Mouse (Mus musculus) heart, postnatal 36 days (tissue): ENCODE results near the gene Kdm2b. TPM values are rescaled to one million over a fixed set of nuclear protein-coding genes. Genes with fewer than 3 reads are reported as not detected.
A peak's percentile ranks its signal among the peaks of the same experiment; 100 is the strongest.

Experiments used
- DNase-seq, 2 experiments: peaks; one replicate each; pipeline ENCODE4 v3.0.0; 2021 to 2022
- intact Hi-C: fragments of 180-260 bp; cut with DNase I; formaldehyde crosslinking; loops from one replicate; pipeline ENCODE4 v1.15.1; 2025
- total RNA-seq, 2 experiments: library from RNA; stranded (reverse); gene quantifications; 2 replicates each; pipeline ENCODE4 v1.2.3; 2021

Kdm2b gene
- total RNA-seq, 2 experiments from 2014 or later = 16.6 to 19.0 TPM

DNA sequence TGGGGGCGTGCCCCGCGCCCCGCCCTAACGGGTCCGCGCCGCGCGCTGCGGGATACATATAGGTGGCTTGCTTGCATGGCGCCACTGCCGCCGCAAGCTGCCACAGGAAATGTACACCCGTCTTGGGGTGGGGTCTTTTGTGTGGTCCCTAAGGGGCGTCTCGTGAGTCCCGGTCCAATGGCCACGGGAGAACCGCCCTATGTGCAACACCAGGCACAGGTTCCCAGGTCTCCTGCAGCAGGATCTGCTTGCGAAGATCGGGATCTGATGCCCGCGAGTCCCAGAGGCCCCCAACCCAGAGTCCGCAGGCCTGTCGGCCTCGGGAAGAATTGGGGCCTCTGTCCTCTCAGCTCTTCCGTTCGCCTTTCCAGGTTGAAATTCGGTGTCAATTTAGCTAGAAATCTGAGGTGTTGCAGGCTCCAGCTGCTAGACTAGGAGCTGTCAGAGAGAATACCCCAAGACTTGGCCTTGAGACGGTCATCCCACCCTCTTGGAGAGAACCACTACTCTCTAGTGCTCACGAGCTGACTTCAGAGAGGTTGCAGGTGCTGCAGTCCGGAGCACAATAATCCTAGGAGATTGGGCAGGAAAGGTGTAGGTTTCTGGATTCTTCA is 89.0 kb downstream of the Kdm2b start:
- intact Hi-C loops = no loop called here
- no peak for DNase-seq

DNA sequence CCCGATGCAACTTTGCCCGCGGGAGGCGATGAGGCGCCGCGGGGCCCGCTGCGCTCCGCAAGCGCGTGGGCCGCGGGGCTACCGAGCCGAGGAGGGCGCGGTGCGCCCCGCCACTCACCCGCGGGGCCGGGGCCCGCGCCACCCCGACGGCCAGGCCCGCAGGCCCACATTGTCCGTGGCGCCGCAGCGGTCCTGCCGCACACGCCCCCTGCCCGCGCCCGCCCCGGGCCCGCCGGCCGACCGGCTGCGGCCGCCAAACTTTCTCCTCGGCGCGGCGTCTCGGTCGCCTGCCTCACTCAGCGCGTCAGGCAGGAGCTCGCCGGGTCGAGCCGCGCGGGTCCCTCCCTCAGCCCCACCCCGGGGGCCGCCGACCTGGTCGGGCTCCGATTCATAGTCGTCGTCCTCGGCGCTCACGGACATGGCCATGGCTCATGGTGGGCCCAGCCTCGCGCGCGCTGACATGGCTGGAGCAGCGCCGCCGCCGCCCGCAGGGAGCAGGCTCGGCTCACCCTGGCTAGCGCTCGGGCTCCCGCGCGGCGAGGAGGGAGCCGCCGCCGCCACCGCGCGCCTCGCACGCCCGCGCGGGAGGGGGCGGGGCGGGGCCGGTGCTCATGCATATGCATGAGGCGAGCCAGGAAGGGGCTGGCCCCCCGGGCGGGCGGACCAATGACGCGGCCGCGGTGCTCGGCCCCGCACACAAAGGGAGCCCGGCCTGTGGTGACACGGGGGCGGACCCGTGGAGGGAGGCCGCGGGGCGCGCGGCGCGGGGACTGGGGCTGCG is 89.7 kb downstream of the Kdm2b start:
- intact Hi-C loops = loop anchor here (5.0 kb wide), 1 partner anchor 48 kb away; the partner anchor contains the start of gene Rnf34
- DNase-seq = peak; percentile 89

DNA sequence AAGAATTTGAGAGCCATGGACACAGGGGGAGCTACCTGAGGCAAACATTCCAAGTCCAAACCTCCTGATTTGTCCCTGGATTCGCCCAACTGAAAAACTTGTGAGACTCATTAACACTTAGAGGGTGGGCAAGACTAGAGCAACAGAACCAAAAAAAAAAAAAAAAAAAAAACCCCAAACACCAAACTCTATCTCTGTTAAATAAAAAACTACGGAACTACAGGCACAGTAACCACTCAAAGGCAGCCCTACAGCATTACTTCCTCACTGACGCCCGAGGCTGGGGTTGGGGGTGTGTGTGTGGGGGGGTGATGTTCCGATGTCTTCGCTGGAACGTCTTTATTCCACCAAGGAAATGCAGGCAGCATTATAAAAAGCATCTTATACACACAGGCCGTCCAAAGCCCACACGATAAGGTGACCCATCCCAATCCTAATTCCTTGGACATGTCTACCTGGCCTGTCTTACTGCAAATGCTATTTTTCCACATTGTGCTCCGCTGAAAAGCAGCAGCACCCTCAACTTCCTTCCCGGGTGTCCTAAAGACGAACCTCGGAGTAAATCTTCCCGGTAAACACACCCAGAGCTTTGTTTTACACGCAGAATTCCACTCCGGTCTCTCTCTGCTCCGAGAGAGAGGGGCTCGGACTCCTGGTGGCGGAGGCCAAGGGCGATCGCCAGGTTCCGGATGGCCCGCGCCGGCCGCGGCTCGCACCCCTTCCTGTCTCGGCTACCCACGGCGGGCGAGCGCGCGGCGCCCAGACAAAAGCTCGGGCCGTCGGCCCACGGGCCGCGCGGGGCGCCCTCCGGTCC is 90.5 kb downstream of the Kdm2b start:
- DNase-seq = peak; percentile 41 to 56
- intact Hi-C loops = loop anchor here (5.0 kb wide), 1 partner anchor 47 kb away; the partner anchor contains the start of gene Rnf34

DNA sequence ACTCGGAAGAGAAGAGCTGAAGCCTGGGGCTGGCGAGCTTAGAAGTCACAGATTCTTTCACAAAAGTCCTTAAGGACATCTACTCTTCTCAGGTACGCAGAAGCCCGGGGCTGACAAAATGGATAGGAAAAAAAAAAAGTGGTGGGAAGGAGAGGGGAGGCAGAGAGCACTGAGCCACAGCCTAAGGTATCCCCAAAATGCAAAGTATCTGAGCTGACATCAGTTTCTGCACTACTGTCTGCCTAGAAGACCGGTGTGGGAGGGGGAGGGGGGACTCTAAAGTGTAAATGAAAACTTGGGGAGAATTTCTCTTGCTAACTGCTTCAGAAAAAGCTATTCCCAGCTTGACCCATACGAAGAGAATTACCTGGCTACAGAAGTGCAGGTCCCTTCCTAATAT is 91.5 kb downstream of the Kdm2b start:
- intact Hi-C loops = loop anchor here (5.0 kb wide), 1 partner anchor 46 kb away; the partner anchor contains the start of gene Rnf34
- DNase-seq = no peak

DNA sequence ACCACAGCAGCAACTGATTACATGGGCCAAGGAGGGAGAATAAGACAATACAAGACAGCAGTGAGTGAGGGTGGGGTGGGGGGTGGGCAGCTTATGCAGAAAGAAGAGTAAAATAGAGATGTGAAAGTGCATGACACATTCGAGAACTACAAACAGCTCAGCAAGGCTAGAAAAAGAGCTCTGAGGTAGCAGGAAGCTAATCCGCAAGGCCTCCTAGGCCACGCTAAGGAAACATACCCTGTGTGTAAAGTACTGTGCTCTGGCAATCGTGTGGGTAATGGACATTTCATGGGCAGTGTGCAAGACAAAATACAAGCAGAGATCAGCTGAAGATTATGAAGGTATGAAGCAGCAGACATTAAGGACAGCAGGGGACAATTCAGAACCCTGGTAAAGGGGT is 94.8 kb downstream of the Kdm2b start:
- no peak for DNase-seq
- intact Hi-C loops = loop anchor here (5.0 kb wide), 1 partner anchor 43 kb away; the partner anchor contains the start of gene Rnf34

DNA sequence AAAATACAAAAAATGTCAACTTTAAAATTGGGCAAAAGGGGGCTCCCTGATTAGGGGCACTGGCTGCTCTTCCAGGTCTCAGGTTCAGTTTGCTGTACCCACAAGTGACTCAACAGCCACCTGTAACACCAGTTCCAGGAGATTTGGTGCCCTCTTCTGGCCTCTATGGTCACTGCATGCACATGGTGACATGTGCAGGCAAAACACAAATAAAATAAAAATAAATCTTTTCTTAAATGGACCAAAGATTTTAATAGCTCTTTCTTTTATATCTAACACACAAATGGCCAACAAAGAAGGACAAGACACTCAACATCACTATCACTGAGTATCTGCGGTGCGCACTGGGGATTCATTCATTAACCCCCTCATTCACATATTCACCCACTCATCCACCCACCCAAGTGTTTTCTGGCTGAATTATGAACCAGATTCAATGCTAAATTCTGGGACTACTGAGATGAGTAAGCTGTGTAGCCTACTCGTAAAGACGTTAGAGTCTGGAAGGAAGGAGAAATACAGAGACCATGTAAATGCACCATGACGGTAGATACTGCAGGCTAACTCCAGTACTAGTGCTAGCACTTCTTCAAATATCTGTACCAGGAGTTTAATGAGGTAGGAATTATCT is 95.5 kb downstream of the Kdm2b start:
- peak; percentile 46 to 73 for DNase-seq
- intact Hi-C loops = no loop called here

DNA sequence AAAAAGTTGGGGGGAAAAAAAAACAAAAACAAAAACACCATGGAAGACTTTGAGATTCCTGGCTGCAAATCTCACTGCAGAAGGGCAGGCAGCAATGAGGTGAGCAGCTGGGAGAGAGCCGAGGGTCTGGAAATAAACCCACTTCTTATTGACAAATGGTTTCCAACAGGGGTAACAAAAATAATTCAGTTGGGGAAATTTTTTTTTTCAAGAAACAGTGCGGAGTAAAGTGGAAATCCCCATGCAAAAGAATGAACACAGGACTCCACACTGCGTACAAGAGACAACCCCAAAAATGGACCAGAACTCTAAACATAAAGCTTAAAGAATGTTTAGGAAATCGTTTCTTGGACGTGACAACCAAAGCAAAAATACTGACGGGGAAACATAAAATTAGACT is 96.4 kb downstream of the Kdm2b start:
- intact Hi-C loops = no loop called here
- no peak for DNase-seq

DNA sequence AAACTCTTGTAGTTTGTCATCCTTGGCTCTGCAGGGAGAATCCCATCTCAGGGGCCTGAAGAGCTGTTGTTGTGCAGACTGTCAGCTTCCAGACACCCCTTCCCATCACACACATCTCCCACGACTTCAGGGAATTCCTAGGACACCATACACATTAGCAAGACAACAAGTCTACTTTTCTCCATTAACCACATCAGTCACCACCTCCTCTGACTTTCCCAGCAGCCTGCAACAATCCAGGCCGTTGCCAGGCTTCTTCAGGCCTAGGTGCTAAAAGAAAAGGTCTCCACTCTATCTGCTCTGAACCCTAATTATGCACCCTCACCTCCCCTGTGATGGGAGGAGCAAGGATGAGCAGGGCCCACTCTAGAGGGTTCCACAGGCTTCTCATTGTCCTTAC is 99.2 kb downstream of the Kdm2b start:
- intact Hi-C loops = no loop called here
- DNase-seq = no peak

DNA sequence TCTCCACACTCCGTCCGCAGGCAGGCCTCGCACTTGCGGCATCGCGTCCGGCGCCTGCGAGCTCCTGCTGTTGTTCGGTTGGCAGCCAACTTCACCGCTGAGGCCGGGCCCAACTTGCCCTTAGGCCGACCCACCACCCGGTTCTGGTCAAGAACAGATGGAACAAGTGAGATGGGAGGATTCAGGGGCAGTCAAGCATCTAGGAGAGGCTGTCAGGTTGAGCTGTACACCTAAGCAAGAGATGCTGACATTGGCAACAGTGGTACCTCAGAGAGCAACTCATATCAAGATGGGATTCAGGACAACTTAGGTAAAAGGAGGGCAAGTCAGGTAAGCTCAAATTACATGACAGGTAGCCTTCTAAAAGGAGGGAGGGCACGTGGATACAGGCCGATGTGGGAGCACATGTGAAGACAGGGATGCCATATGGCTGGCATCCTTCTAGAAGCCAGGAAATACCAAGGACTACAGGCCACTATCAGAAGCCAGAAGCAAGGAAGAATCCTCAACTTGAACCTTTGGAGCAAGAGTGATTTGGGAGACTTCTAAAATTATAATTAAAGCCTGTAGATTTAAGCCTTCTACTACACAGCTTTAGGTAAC is 100.9 kb downstream of the Kdm2b start:
- DNase-seq = no peak
- intact Hi-C loops = no loop called here

DNA sequence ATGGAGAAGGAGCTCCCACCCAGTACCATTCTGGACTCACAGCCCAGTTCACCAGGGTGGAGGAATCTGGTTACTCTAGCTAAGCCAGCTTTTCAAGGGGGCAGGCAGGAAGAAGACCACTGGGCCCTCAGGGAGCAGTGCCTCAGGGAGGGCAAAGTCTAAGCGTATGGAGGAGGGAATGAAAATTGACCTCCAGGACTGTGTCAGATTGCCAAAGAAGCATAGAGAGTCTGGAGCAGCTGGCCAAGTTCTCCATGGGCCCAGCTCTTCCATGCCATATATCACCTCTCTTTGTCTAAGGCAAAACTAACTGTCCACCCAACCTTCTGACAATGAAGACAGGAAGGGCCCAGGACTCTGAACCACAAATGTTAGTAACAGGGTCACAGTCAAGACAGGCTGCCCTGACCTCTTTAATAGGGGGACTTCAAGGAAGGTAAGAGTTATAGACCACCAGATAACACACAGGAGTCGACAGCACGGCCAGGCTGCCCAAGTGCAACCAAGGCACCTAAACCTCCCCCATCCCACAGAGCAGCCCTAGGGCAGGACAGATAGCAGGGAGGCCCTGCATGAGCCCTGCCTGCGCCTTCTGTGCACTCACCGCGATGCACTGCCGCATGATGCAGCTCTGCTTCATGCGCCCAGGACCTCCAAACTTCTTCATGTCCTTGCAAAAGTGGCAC is 101.6 kb downstream of the Kdm2b start:
- intact Hi-C loops = no loop called here
- DNase-seq = no peak

DNA sequence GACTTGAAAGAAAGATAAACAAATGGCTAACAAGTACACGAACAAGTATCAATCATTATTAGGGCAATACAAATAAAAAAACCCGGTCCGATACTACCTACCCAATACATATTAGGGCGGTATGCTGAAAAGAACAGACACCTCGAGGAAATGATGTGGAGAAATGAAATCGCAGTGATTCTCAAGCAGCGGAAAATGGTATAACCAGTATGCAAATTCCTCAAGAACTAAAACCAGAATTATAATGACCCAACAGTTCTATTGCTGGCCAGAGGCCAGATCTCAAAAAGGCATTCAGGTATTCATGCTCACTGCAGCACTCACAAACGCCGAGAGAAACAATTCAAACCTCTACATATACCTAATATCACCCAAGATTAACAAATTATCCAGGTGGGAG is 102.6 kb downstream of the Kdm2b start:
- no peak for DNase-seq
- intact Hi-C loops = no loop called here

DNA sequence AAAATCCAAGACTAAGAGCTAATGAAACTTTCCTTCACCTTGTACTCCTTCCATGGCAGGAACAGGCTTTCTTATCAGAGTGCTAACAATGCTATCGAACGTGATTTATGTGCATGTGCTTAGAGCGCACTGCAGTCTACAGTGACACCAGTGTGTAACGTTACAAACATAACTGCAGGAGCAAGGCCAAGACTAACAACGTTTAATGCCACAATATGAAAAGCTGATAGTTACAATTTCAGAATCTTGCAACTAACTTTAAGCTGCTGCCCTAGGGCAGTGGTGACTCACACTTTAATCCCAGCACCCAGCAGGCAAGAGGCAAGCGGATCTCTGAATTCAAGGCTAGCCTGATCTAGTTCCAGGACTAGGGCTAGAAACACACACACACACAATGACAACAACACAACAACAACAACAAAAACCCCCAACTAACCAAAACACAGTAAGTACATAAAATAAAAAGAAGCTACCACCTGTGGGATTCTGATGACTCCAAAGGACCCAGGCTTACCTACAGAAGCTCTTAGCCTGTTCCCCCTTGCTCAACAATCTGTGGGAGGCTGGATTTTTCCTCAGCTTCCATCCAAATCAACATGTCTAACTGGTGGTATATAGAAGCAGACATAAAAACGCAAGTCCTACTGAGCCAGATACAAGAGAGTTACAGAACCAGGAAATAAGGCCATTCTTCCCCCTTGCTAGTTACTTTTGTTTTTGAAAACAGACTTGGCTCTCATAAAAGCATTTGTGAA is 104.9 kb downstream of the Kdm2b start:
- no peak for DNase-seq
- intact Hi-C loops = no loop called here

DNA sequence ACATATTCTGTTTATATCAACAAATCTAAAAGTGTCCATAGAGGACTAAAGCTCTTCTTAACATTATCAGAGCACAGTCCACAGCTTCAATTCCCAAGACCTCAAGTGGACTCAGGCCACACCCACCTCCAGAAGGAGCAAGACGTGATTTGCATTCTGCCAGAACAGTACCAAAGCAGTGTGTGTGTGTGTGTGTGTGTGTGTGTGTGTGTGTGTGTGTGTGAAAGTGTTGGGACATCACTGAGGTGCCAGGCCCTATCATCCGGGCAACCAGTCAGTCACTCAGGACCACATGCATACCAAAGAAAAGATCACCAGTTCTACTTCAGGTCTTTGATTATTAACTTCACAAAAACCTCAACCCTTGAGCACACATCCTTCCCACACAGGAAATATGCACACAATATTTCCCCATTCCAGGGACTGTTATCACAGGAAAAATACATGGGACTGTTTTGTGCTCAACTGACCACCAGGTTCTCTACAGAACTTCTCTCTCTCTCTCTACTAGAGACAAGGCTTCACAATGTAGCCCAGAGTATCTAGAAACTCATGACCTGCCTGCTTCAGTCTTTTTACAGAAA is 105.9 kb downstream of the Kdm2b start:
- intact Hi-C loops = no loop called here
- no peak for DNase-seq

DNA sequence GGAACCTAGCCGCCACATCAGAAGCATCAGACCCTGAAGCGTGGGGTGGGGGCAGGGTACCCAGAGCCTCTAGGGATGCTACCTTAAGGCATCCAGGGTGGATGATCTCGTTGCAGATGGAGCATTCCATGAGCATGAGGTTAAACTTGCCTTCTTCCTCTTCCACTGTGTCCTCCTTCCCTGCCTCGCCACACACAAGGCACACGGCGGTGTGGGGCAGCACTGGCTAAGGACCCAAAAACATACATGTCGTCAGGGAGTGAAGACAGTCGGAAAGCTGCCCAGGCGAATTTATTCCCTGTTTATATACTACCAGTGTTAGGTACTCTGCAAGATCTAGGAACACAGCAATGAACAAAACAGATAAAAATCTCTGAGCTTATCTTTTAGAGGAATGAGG is 106.4 kb downstream of the Kdm2b start:
- intact Hi-C loops = no loop called here

DNA sequence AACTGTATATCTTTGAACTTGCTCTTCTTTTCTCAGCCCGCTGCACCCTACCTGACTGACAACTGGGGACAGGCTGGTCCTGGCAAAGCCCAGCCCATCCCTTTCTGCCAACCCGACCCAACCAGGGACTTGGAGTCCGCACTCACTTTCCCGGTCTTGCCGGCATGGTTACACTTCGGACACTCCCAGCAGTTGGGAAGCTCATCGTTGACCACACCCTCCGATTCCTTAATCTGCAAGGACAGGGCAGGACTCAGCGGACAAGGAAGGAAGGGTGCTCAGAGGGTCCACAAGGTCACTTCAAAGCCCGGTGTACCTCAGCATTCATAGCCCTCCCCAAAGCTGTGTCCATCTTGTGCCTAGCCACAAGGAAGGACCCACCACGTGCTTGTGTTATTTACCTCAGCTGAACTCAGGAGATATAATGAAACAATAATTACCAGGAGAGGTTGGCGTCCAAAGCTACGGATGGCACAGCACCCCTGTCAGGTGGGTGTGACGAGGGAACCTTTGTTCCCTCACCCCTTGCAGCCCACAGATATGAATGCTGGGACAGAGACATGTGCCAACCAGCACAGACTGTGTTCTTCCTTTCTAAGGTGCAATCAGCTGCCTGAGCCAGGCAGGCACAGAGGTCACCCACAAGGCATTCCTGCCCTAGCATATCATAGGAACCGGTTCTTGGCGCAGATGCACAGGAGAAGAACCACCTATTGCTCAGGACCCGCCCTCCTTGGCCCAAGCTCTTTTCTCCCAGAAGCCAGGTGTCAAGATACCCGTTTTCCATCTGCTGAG is 107.2 kb downstream of the Kdm2b start:
- intact Hi-C loops = no loop called here
- no peak for DNase-seq

More for the DNA sequence above, 106.4 kb downstream of the Kdm2b start:
- DNase-seq = no peak

DNA sequence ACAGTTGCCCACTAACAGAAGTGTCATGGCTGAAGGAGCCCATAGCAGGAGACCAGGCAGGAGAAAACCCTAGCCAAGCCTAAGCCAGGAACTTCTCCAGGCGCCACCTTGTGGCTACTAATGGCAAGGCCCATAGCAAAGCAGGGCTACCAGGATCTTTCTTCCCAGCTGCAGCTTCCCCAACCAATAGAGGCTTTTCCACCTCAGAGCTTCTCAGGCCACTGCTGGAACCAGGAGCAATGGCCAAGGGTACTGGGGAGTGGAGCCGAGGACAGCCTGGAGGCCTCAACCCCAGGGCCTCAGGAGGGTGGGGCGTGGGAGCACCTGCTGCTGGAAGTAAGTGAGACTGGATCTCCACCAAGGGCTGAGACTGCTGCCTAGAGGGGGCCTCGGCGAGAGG is 108.3 kb downstream of the Kdm2b start:
- peak; percentile 64 to 73 for DNase-seq
- intact Hi-C loops = loop anchor here (2.0 kb wide), 1 partner anchor 69 kb away; no protein-coding TSS in a partner anchor

DNA sequence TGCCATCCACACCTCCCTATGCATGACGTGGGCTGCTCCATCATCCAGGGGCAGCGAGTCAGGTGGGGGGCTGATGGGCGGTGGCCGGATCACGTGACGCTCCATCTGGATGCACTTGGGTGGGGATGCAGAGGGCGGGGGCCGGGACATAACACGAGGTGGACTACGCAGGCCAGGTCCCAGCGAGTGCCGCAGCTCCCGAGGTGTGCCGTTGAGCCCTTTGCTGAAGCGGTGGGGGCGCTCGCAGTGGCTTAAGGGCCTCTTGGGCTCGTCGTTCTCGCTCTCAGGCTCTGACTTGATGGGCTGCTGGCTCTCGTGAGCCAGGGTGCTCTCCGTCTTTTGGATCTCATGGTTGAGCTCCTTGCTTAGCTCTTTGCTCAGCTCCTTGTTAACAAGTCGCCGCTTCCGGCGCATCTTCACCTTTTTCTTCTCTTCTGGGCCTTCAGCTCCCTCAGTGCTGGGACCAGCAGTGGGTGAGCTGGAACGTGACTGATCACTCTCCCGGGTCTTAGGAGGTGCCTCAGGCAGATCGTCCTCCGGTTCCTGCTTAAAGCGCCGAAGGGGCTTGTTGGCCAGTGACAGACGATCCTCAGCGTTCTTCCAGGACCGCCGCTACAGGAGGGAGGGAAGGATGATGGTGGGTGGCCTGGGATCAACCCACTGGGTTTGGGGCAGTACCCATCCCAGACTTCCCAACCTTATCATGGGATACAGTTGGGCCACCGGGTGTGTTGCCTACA is 109.2 kb downstream of the Kdm2b start:
- intact Hi-C loops = loop anchor here (2.0 kb wide), 1 partner anchor 68 kb away; no protein-coding TSS in a partner anchor
- DNase-seq = no peak
